Mouse (Mus musculus) cerebellum, adult 2 months (tissue): ENCODE results near the gene Naa20. TPM values are rescaled to one million over a fixed set of nuclear protein-coding genes. Genes with fewer than 3 reads are reported as not detected.

Experiments
- DNase-seq, 2 experiments: peaks; one replicate each; pipeline ENCODE4 v3.0.0; 2021
- H3K27ac ChIP-seq: fragments of 200-500 bp; 2 replicates; pipeline ENCODE4 v1.5.1; 2012; ENCODE audit warnings: low read length, control low read depth, inconsistent platforms; ENCODE audit not compliant: insufficient read depth
- H3K27me3 ChIP-seq: fragments of 200-500 bp; 2 replicates; pipeline ENCODE4 v1.6.1; 2012; ENCODE audit warnings: inconsistent platforms, mild to moderate bottlenecking, low read length, moderate library complexity; ENCODE audit not compliant: control insufficient read depth, insufficient read depth
- H3K4me1 ChIP-seq: fragments of 200-500 bp; 2 replicates; pipeline ENCODE4 v1.6.1; 2011; ENCODE audit warnings: low read length; ENCODE audit not compliant: control insufficient read depth, insufficient read depth
- H3K4me3 ChIP-seq: fragments of 200-500 bp; replicated peaks from 2 replicates; pipeline ENCODE3; 2011; ENCODE audit warnings: mild to moderate bottlenecking, low read depth, low read length, control low read depth; ENCODE audit not compliant: insufficient read depth
- CTCF ChIP-seq: fragments of 200-500 bp; IDR thresholded peaks from 2 replicates; pipeline ENCODE4 v1.5.1; 2011; ENCODE audit warnings: low read depth, mild to moderate bottlenecking, control low read depth, low read length, moderate library complexity, borderline replicate concordance; ENCODE audit not compliant: insufficient read depth
- POLR2A ChIP-seq: fragments of 200-500 bp; IDR thresholded peaks from 2 replicates; pipeline ENCODE4 v1.6.1; 2011; ENCODE audit warnings: low read length, control low read depth, borderline replicate concordance; ENCODE audit not compliant: insufficient read depth
- WGBS: fragments of 180-500 bp; shearing (Covaris S2); methylation state at CpG from one replicate; pipeline ENCODE4 v1.1.7; 2018; 5-methylcytosine and 5-hydroxymethylcytosine counted together
- polyA plus RNA-seq: library from polyadenylated mRNA; depleted of rRNA; stranded (reverse); fragments of >200 nt; gene quantifications from 2 replicates; pipeline ENCODE4 v1.2.3, GENCODE M21; 2012

The Naa20 gene
- polyA plus RNA-seq, 1 experiment = 96.3 TPM

GRCm38 (mm10) chr2:145880887-145881747 is 20.8 kb upstream of the Naa20 start:
- no peak overlapping the region for H3K4me3 ChIP-seq
- no peak overlapping the region for H3K27ac ChIP-seq
- no peaks in the 10 kb centered on the region for H3K27me3 ChIP-seq

GRCm38 (mm10) chr2:145881932-145882331 is 20.0 kb upstream of the Naa20 start:
- DNase-seq = no peak
- 58% methylated on average over 5 of the region's 5 CpGs for WGBS

More at GRCm38 (mm10) chr2:145880887-145881747, 20.8 kb upstream of the Naa20 start:
- peak; percentile 43 to 49 for DNase-seq
- 26% methylated on average over 11 of the region's 11 CpGs for WGBS
- TF ChIP-seq CTCF (no peak), POLR2A (no peak)
- no peaks in the 10 kb centered on the region; the same call in 1 of the 2 replicates for H3K4me1 ChIP-seq

GRCm38 (mm10) chr2:145882398-145882797 is 19.5 kb upstream of the Naa20 start:
- 12% methylated on average over 2 of the region's 2 CpGs for WGBS
- H3K4me1 ChIP-seq = no peaks in the 10 kb centered on the region; the same call in 1 of the 2 replicates
- no peak overlapping the region for H3K27ac ChIP-seq
- H3K4me3 ChIP-seq = no peak overlapping the region
- TF ChIP-seq POLR2A = no peak
- peak; percentile 21; the same call in 1 of the 2 replicates for TF ChIP-seq CTCF
- H3K27me3 ChIP-seq = no peaks in the 10 kb centered on the region
- DNase-seq = no peak

More at GRCm38 (mm10) chr2:145881932-145882331, 20.0 kb upstream of the Naa20 start:
- Histone ChIP-seq H3K4me1 (no peaks in the 10 kb centered on the region; the same call in 1 of the 2 replicates), H3K4me3 (no peak overlapping the region), H3K27me3 (no peaks in the 10 kb centered on the region), H3K27ac (no peak overlapping the region)
- no peak for TF ChIP-seq POLR2A
- no peak for TF ChIP-seq CTCF

GRCm38 (mm10) chr2:145884036-145884912 is 17.6 kb upstream of the Naa20 start:
- no peak for DNase-seq
- no peak overlapping the region; the same call in 1 of the 2 replicates for H3K27ac ChIP-seq
- H3K27me3 ChIP-seq = no peaks in the 10 kb centered on the region
- WGBS = 62% methylated on average over 17 of the region's 17 CpGs
- H3K4me1 ChIP-seq = no peaks in the 10 kb centered on the region; the same call in 1 of the 2 replicates
- no peak for TF ChIP-seq CTCF
- no peak for TF ChIP-seq POLR2A
- H3K4me3 ChIP-seq = no peak overlapping the region

GRCm38 (mm10) chr2:145884913-145885785 is 16.8 kb upstream of the Naa20 start:
- Histone ChIP-seq H3K27me3 (no peaks in the 10 kb centered on the region), H3K4me1 (no peaks in the 10 kb centered on the region; the same call in 1 of the 2 replicates), H3K27ac (no peak overlapping the region; the same call in 1 of the 2 replicates), H3K4me3 (no peak overlapping the region)
- 77% methylated on average over 14 of the region's 14 CpGs for WGBS
- TF ChIP-seq POLR2A (no peak), CTCF (no peak)
- no peak for DNase-seq

- no peak overlapping the region for H3K27ac ChIP-seq
- no peak overlapping the region for H3K4me3 ChIP-seq
- no peak for TF ChIP-seq POLR2A
- 0 out of 2 replicates have a peak, but pooled peaks have one; percentile 3 for TF ChIP-seq CTCF
- no peaks in the 10 kb centered on the region for H3K4me1 ChIP-seq
- no peak for DNase-seq
- H3K27me3 ChIP-seq = no peaks in the 10 kb centered on the region
- WGBS = 49% methylated on average over 14 of the region's 14 CpGs
Measured at GRCm38 (mm10) chr2:145887937-145888765, 13.7 kb upstream of the Naa20 start.
